10 mouse cellular contexts compared by ENCODE assay signal in the genomic region with DNA sequence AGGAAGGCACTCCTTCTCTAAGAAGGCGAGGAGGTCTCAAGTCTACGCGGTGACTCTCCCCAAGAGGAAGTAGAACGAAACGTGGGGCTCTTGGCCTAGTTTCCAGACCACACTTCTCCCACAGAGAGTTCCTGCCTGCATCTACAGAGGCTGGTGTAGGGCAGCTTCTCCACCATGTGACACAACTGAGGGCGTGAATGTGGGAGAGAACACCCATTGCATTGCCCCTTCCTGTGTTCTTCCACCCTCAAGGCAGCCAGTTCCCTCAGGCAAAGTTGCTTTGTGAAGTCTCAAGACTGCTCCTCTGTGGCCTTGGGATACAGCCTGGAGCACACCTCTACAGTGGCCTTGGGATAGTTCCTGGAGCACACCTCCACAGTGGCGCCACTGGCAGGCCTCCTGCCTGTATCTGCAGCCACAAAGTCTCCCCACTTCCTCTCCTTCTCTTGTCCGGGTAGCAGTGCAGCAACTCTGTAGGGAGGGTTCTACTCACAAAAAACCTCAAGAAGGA. TPM values are rescaled to one million over a fixed set of nuclear protein-coding genes. Genes with fewer than 3 reads are reported as not detected.
A peak's percentile ranks its signal among the peaks of the same experiment; 100 is the strongest.
DNase-seq lines count a peak whose midpoint lies in the region; ATAC-seq and TF ChIP-seq lines count a peak whose summit lies in the region.
"Had no signal": no experiment of that assay in that cellular context is flagged by ENCODE, and none has a peak within 500 bp of the region (broad histone marks: within the 10 kb centered on the region; RNA-seq: fewer than 3 reads in every experiment).

No protein-coding gene starts in this region.

- 73% methylated on average over 8 of the region's 8 CpGs for WGBS in lung, adult 2 months
- WGBS in liver, embryonic 16.5 days (ENCODE audit: insufficient replicate concordance): 35% methylated on average over 8 of the region's 8 CpGs
- 7% methylated on average over 8 of the region's 8 CpGs for WGBS in thymus, adult 2 months

- no peak for TF ChIP-seq CTCF in lung, adult 2 months (IDR thresholded peaks at IDR 0.05; ENCODE audit: insufficient read depth, low read length)
- no peak for TF ChIP-seq CTCF in bone marrow macrophage, adult 2 months (IDR thresholded peaks at IDR 0.05; ENCODE audit: low read depth, low read length)
- no peak for TF ChIP-seq CTCF in thymus, adult 2 months (IDR thresholded peaks at IDR 0.05; ENCODE audit: borderline replicate concordance, control insufficient read depth, extremely low read depth, insufficient read depth, low read length, poor library complexity)

- H3K4me2 ChIP-seq in liver, embryonic 16.5 days (ENCODE audit: low read depth, low read length): no peak overlapping the region

- H3K4me3 ChIP-seq in lung, adult 2 months (replicated peaks; ENCODE audit: extremely low read depth, low read depth, low read length): peak overlapping the region; percentile 20
- H3K4me3 ChIP-seq in bone marrow macrophage, adult 2 months (ENCODE audit: insufficient read depth, low read length): peak overlapping the region; percentile 85
- H3K4me3 ChIP-seq in liver, embryonic 16.5 days (ENCODE audit: low read depth, low read length): no peak overlapping the region
- H3K4me3 ChIP-seq in thymus, adult 2 months (ENCODE audit: control insufficient read depth, insufficient read depth, low read length): peak overlapping the region; percentile 97

- peaks cover 11% of the 10 kb centered on the region; the same call in 1 of the 2 replicates for H3K4me1 ChIP-seq in lung, adult 2 months (ENCODE audit: control insufficient read depth, insufficient read depth, low read length)
- peaks cover 21% of the 10 kb centered on the region for H3K4me1 ChIP-seq in bone marrow macrophage, adult 2 months (ENCODE audit: control insufficient read depth, insufficient read depth, low read length)
- H3K4me1 ChIP-seq in liver, embryonic 16.5 days (ENCODE audit: control insufficient read depth, low read depth, low read length): peaks cover 28% of the 10 kb centered on the region
- peaks cover 38% of the 10 kb centered on the region for H3K4me1 ChIP-seq in thymus, adult 2 months (replicated peaks; ENCODE audit: control insufficient read depth, insufficient read depth, low read length)

- no peaks in the 10 kb centered on the region for H3K27me3 ChIP-seq in liver, embryonic 16.5 days (ENCODE audit: control insufficient read depth, insufficient read depth, low read depth, low read length)
- H3K27me3 ChIP-seq in thymus, adult 2 months (ENCODE audit: control insufficient read depth, insufficient read depth, low read length): no peaks in the 10 kb centered on the region
- H3K27me3 ChIP-seq: neural tube, embryonic 12.5 days had no signal

- DNase-seq in lung, adult 2 months: peak; percentile 25
- DNase-seq in lung, postnatal 10 days: no peak
- peak; percentile 79 for DNase-seq in thymus, adult 2 months
- no peak for DNase-seq in right cerebral cortex, postnatal 4 days
- DNase-seq in right cerebral cortex, postnatal 10 days (ENCODE audit: low spot score in 2 of 2): no peak
- DNase-seq in left cerebral cortex, adult 11 months (ENCODE audit: low spot score): no peak
- DNase-seq: kidney, postnatal 36 days had no signal

- H3K27ac ChIP-seq in bone marrow macrophage, adult 2 months (ENCODE audit: insufficient read depth, low read depth, low read length): peak overlapping the region; percentile 83
- peak overlapping the region; percentile 70 for H3K27ac ChIP-seq in liver, embryonic 16.5 days (ENCODE audit: low read length)
- peak overlapping the region; percentile 94 for H3K27ac ChIP-seq in thymus, adult 2 months (ENCODE audit: control insufficient read depth, insufficient read depth, low read length)
- H3K27ac ChIP-seq: neural tube, embryonic 12.5 days had no signal

- ATAC-seq in liver, embryonic 16.5 days (ENCODE audit: low read depth): no peak

- TF ChIP-seq POLR2A in lung, adult 2 months (IDR thresholded peaks at IDR 0.05; ENCODE audit: borderline replicate concordance, extremely low read depth, low read depth, low read length): no peak
- TF ChIP-seq POLR2A in bone marrow macrophage, adult 2 months (IDR thresholded peaks at IDR 0.05; ENCODE audit: borderline replicate concordance, low read depth, low read length): no peak
- TF ChIP-seq POLR2A in thymus, adult 2 months (IDR thresholded peaks at IDR 0.05; ENCODE audit: control insufficient read depth, extremely low read depth, insufficient read depth, low read length, poor library complexity): peak; percentile 60

- peaks cover 3% of the 10 kb centered on the region for H3K36me3 ChIP-seq in liver, embryonic 16.5 days (ENCODE audit: control insufficient read depth, insufficient read depth)
- H3K36me3 ChIP-seq in thymus, adult 2 months (ENCODE audit: control insufficient read depth, insufficient read depth, low read length): peaks cover 3% of the 10 kb centered on the region; the same call in 1 of the 2 replicates

- H3K9me3 ChIP-seq in liver, embryonic 16.5 days (replicated peaks; ENCODE audit: control insufficient read depth, low read length): no peaks in the 10 kb centered on the region
- H3K9me3 ChIP-seq: neural tube, embryonic 12.5 days had no signal

- H3K9ac ChIP-seq in liver, embryonic 16.5 days (ENCODE audit: low read depth, low read length): no peak overlapping the region

RNA-seq across cellular contexts. Expression of a gene that starts 1.9 kb away (rescaled TPM):
- 83.8 and 93.2 TPM in 2 replicates for polyA plus RNA-seq in lung, adult 2 months (2012; rRNA removed)
- 62.2 and 68.2 TPM in 2 replicates for polyA plus RNA-seq in bone marrow macrophage, adult 2 months (2012; ENCODE audit: insufficient read depth, insufficient read length, missing spikeins)
- polyA plus RNA-seq in liver, embryonic 16.5 days (2015; fragmentation: Nextera tagmentation; extraction: Ambion mirVana): 12.7 and 14.0 TPM in 2 replicates
- polyA plus RNA-seq in thymus, adult 2 months (2012; rRNA removed): 273 and 296 TPM in 2 replicates

RNA-seq across cellular contexts. Expression of a gene that starts 2.0 kb away (rescaled TPM):
- polyA plus RNA-seq in lung, adult 2 months (2012; rRNA removed): 28.6 and 30.6 TPM in 2 replicates
- 21.4 and 24.8 TPM in 2 replicates for polyA plus RNA-seq in bone marrow macrophage, adult 2 months (2012; ENCODE audit: insufficient read depth, insufficient read length, missing spikeins)
- 9.6 and 12.7 TPM in 2 replicates for polyA plus RNA-seq in liver, embryonic 16.5 days (2015; fragmentation: Nextera tagmentation; extraction: Ambion mirVana)
- 118 and 136 TPM in 2 replicates for polyA plus RNA-seq in thymus, adult 2 months (2012; rRNA removed)

RNA-seq across cellular contexts. Expression of a gene that starts 13.4 kb away (rescaled TPM):
- polyA plus RNA-seq in lung, adult 2 months (2012; rRNA removed): 1.4 and 1.5 TPM in 2 replicates
- not detected in 2 replicates for polyA plus RNA-seq in bone marrow macrophage, adult 2 months (2012; ENCODE audit: insufficient read depth, insufficient read length, missing spikeins)
- 0.14 and 0.40 TPM in 2 replicates for polyA plus RNA-seq in liver, embryonic 16.5 days (2015; fragmentation: Nextera tagmentation; extraction: Ambion mirVana)
- 47.1 and 51.1 TPM in 2 replicates for polyA plus RNA-seq in thymus, adult 2 months (2012; rRNA removed)
- polyA plus RNA-seq: neural tube, embryonic 12.5 days had no signal

RNA-seq across cellular contexts. Expression of a gene that starts 30.7 kb away (rescaled TPM):
- 27.4 and 31.9 TPM in 2 replicates for polyA plus RNA-seq in lung, adult 2 months (2012; rRNA removed)
- 9.6 and 12.3 TPM in 2 replicates for polyA plus RNA-seq in bone marrow macrophage, adult 2 months (2012; ENCODE audit: insufficient read depth, insufficient read length, missing spikeins)
- 21.8 and 23.2 TPM in 2 replicates for polyA plus RNA-seq in liver, embryonic 16.5 days (2015; fragmentation: Nextera tagmentation; extraction: Ambion mirVana)
- polyA plus RNA-seq in thymus, adult 2 months (2012; rRNA removed): 25.0 and 26.2 TPM in 2 replicates

RNA-seq across cellular contexts. Expression of a gene that starts 41.2 kb away (rescaled TPM):
- 294 and 407 TPM in 2 replicates for polyA plus RNA-seq in lung, adult 2 months (2012; rRNA removed)
- polyA plus RNA-seq in bone marrow macrophage, adult 2 months (2012; ENCODE audit: insufficient read depth, insufficient read length, missing spikeins): 973 and 1,035 TPM in 2 replicates
- polyA plus RNA-seq in liver, embryonic 16.5 days (2015; fragmentation: Nextera tagmentation; extraction: Ambion mirVana): 191 TPM in 2 replicates
- 671 and 705 TPM in 2 replicates for polyA plus RNA-seq in thymus, adult 2 months (2012; rRNA removed)

Comparison
In these comparisons a context has a peak if more than half of its experiments do, and no peak if none do; other contexts are left out.
1. DNase-seq: peak in lung, adult 2 months (single experiment) and thymus, adult 2 months (single experiment); none in lung, postnatal 10 days (single experiment), right cerebral cortex, postnatal 4 days (single experiment), right cerebral cortex, postnatal 10 days (0 of 2) and left cerebral cortex, adult 11 months (single experiment).
2. RNA of a gene that starts 13.4 kb away (polyA plus RNA-seq): 47.1 to 51.1 TPM in thymus, adult 2 months; 1.4 to 1.5 TPM in lung, adult 2 months, 0.14 to 0.40 TPM in liver, embryonic 16.5 days and not detected in bone marrow macrophage, adult 2 months; every median in the first group is over 10 times any median in the second.
3. Peak in every context shown above with its lines, with median percentiles within 50 percentile points of each other: H3K27ac ChIP-seq.